Mouse (Mus musculus): ENCODE results near the gene Stk32c.

DNA sequence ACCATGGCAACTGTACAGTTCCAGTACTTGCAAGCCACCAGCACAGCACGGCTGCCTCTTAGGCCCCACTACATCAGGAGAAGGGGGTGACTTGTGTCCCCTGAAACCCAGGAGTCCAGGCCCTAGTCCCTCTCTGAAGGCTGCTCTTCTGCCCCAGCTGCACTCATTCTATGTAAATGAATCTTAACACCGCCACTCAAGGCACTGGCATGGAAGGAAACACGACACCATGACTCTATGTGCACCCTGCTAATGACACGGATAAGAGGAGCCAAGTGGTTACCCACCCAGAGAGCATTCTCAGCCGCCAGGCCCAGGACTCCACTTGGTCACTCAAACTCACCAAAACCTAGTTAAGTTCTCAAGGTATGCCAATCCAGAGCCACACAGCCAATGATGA lies 27.1 kb downstream of the Stk32c start:
- no peak for TF ChIP-seq CTCF (IDR thresholded peaks at IDR 0.05; ENCODE audit: extremely low read depth, insufficient read depth, low read length)
- no peak for TF ChIP-seq POLR2A (IDR thresholded peaks at IDR 0.05; ENCODE audit: extremely low read depth, insufficient read depth, low read length)
